Mouse (Mus musculus) liver, adult 2 months (tissue): ENCODE measurements around the gene Wdr38.

Experiments used
- CTCF ChIP-seq: fragments of 200-500 bp; IDR thresholded peaks from 2 replicates; pipeline ENCODE4 v1.5.1; 2011; ENCODE audit warnings: low read depth, low read length, control low read depth
- POLR2A ChIP-seq: fragments of 200-500 bp; IDR thresholded peaks from 2 replicates; pipeline ENCODE4 v1.6.1; 2011; ENCODE audit warnings: low read length, control low read depth; ENCODE audit not compliant: insufficient read depth; ENCODE audit errors: extremely low read depth

GRCm38 (mm10) chr2:38983456-38983855 lies 13.8 kb upstream of the Wdr38 start:
- TF ChIP-seq CTCF (peak; percentile 25; the same call in 1 of the 2 replicates), POLR2A (no peak)
